Mouse (Mus musculus): ENCODE measurements at regions not wholly inside any gene's neighbourhood (a gene's known extent, or its start where the extent isn't known, plus 50 kb on each side); places are given as distances from the start of the nearest gene placed in this dataset.
"Not testable (repeated sequence)": the region's sequence is repeated elsewhere in the genome, so short reads cannot be mapped to it uniquely, and the experiment has no call there.

GRCm38 (mm10) chr6:89153027-89153662 is 209.3 kb downstream of the Plxna1 start:
- DNase-seq (ENCODE audit: low read depth) = no peak

- no peak for DNase-seq (ENCODE audit: low read depth)
Measured at GRCm38 (mm10) chr6:89157501-89157900, 204.9 kb downstream of the Plxna1 start.

GRCm38 (mm10) chr6:89160051-89160450 is 202.4 kb downstream of the Plxna1 start:
- DNase-seq (ENCODE audit: low read depth) = no peak

- no peak for DNase-seq (ENCODE audit: low read depth)
Measured at GRCm38 (mm10) chr6:89161746-89162145, 200.7 kb downstream of the Plxna1 start.

- no peak for DNase-seq (ENCODE audit: low read depth)
Measured at GRCm38 (mm10) chr6:89169520-89169919, 192.9 kb downstream of the Plxna1 start.

GRCm38 (mm10) chr6:89184920-89185319 is 177.5 kb downstream of the Plxna1 start:
- not testable (repeated sequence) for DNase-seq (ENCODE audit: low read depth)

GRCm38 (mm10) chr6:89200514-89201284 is 161.7 kb downstream of the Plxna1 start:
- DNase-seq (ENCODE audit: low read depth) = not testable (repeated sequence)

GRCm38 (mm10) chr6:89215021-89215420 is 147.4 kb downstream of the Plxna1 start:
- no peak for DNase-seq (ENCODE audit: low read depth)

- no peak for DNase-seq (ENCODE audit: low read depth)
Measured at GRCm38 (mm10) chr6:89235416-89236075, 126.9 kb downstream of the Plxna1 start.

GRCm38 (mm10) chr6:89236226-89236625 is 126.2 kb downstream of the Plxna1 start:
- no peak for DNase-seq (ENCODE audit: low read depth)

GRCm38 (mm10) chr6:89236892-89237646 is 125.4 kb downstream of the Plxna1 start:
- no peak for DNase-seq (ENCODE audit: low read depth)

- no peak for DNase-seq (ENCODE audit: low read depth)
Measured at GRCm38 (mm10) chr6:89238871-89239270, 123.5 kb downstream of the Plxna1 start.

- no peak for DNase-seq (ENCODE audit: low read depth)
Measured at GRCm38 (mm10) chr6:89239511-89239910, 122.9 kb downstream of the Plxna1 start.

- DNase-seq (ENCODE audit: low read depth) = no peak
Measured at GRCm38 (mm10) chr6:89240168-89240705, 122.2 kb downstream of the Plxna1 start.

GRCm38 (mm10) chr6:89242371-89243288 is 119.8 kb downstream of the Plxna1 start:
- no peak for DNase-seq (ENCODE audit: low read depth)

GRCm38 (mm10) chr6:89245506-89245905 is 116.9 kb downstream of the Plxna1 start:
- DNase-seq (ENCODE audit: low read depth) = no peak

- no peak for DNase-seq (ENCODE audit: low read depth)
Measured at GRCm38 (mm10) chr6:89246261-89246660, 116.2 kb downstream of the Plxna1 start.

- no peak for DNase-seq (ENCODE audit: low read depth)
Measured at GRCm38 (mm10) chr6:89248574-89248973, 113.8 kb downstream of the Plxna1 start.

- no peak for DNase-seq (ENCODE audit: low read depth)
Measured at GRCm38 (mm10) chr6:89249303-89249702, 113.1 kb downstream of the Plxna1 start.

GRCm38 (mm10) chr6:89251641-89252040 is 110.8 kb downstream of the Plxna1 start:
- DNase-seq (ENCODE audit: low read depth) = no peak

- no peak for DNase-seq (ENCODE audit: low read depth)
Measured at GRCm38 (mm10) chr6:89256022-89256421, 106.4 kb downstream of the Plxna1 start.

All from induced T-regulatory cell, adult 2 months (primary cell).